Mouse (Mus musculus) myocyte (in vitro differentiated cells): Measurements from ENCODE around the gene Slc8a1. TPM values are rescaled to one million over a fixed set of nuclear protein-coding genes. Genes with fewer than 3 reads are reported as not detected.

Source experiments
- H3K27me3 ChIP-seq: one replicate; pipeline ENCODE4 v1.6.1; 2011; ENCODE audit not compliant: control insufficient read depth, insufficient read depth, insufficient read length
- H3K36me3 ChIP-seq: one replicate; pipeline ENCODE4 v1.6.1; 2011; ENCODE audit not compliant: control insufficient read depth, insufficient read depth
- H3K4me2 ChIP-seq: one replicate; pipeline ENCODE4 v1.6.1; 2011; ENCODE audit warnings: low read depth, control low read depth
- H3K4me3 ChIP-seq: one replicate; pipeline ENCODE4 v1.5.1; 2011; ENCODE audit warnings: mild to moderate bottlenecking, control low read depth, moderate library complexity
- H3K79me2 ChIP-seq: one replicate; pipeline ENCODE4 v1.6.1; 2011; ENCODE audit not compliant: control insufficient read depth, insufficient read depth
- H3ac ChIP-seq: one replicate; pipeline ENCODE4 v1.6.1; 2011; ENCODE audit not compliant: control insufficient read depth, insufficient read length
- CEBPB ChIP-seq: IDR thresholded peaks from 2 replicates; pipeline ENCODE4 v1.6.1; 2011; ENCODE audit warnings: mild to moderate bottlenecking, moderate library complexity; ENCODE audit not compliant: poor library complexity, insufficient read depth, severe bottlenecking
- E2F4 ChIP-seq: IDR thresholded peaks from one replicate; pipeline ENCODE4 v1.6.1; 2011; ENCODE audit warnings: mild to moderate bottlenecking, control low read depth, moderate library complexity; ENCODE audit not compliant: insufficient read depth
- MAX ChIP-seq: IDR thresholded peaks from one replicate; pipeline ENCODE4 v1.6.1; 2011; ENCODE audit warnings: low read depth, mild to moderate bottlenecking, control low read depth
- MYOD1 ChIP-seq, 3 experiments: IDR thresholded peaks; one replicate each; pipeline ENCODE4 v1.6.1; 2011; ENCODE audit warnings: control low read depth in 2 of 3, low read depth in 2 of 3, mild to moderate bottlenecking in 2 of 3, moderate library complexity in 1 of 3; ENCODE audit not compliant: insufficient read length in 2 of 3, control insufficient read depth in 1 of 3
- MYOG ChIP-seq, 3 experiments: IDR thresholded peaks; one replicate each; pipeline ENCODE4 v1.6.1; 2011; ENCODE audit warnings: control low read depth in 2 of 3, low read depth in 2 of 3, mild to moderate bottlenecking in 2 of 3; ENCODE audit not compliant: insufficient read length in 2 of 3, control insufficient read depth in 1 of 3, insufficient read depth in 1 of 3
- POLR2A ChIP-seq: IDR thresholded peaks from one replicate; pipeline ENCODE4 v1.6.1; 2011; ENCODE audit warnings: low read depth, mild to moderate bottlenecking, control low read depth, moderate library complexity; ENCODE audit not compliant: insufficient read length
- POLR2AphosphoS2 ChIP-seq: IDR thresholded peaks from one replicate; pipeline ENCODE4 v1.6.1; 2011; ENCODE audit warnings: low read depth, control low read depth; ENCODE audit not compliant: insufficient read length
- REST ChIP-seq: IDR thresholded peaks from one replicate; pipeline ENCODE4 v1.6.1; 2011; ENCODE audit warnings: mild to moderate bottlenecking, control low read depth, moderate library complexity; ENCODE audit not compliant: insufficient read depth, insufficient read length
- SRF ChIP-seq: IDR thresholded peaks from one replicate; pipeline ENCODE4 v1.6.1; 2011; ENCODE audit warnings: low read depth; ENCODE audit not compliant: control insufficient read depth, insufficient read length
- TCF12 ChIP-seq: IDR thresholded peaks from one replicate; pipeline ENCODE4 v1.6.1; 2011; ENCODE audit warnings: mild to moderate bottlenecking, control low read depth; ENCODE audit not compliant: poor library complexity, insufficient read depth, severe bottlenecking
- TCF3 ChIP-seq: IDR thresholded peaks from one replicate; pipeline ENCODE4 v1.6.1; 2011; ENCODE audit warnings: low read depth, control low read depth; ENCODE audit not compliant: insufficient read length
- USF1 ChIP-seq: IDR thresholded peaks from one replicate; pipeline ENCODE4 v1.6.1; 2011; ENCODE audit warnings: low read depth, mild to moderate bottlenecking, control low read depth, moderate library complexity
- polyA plus RNA-seq: library from polyadenylated mRNA; unstranded; fragments of >200 nt; fragmentation: generic; extraction: Trizol; gene quantifications from one replicate; pipeline ENCODE4 v1.2.1, GENCODE M21; 2012; ENCODE audit warnings: missing spikeins

The Slc8a1 gene
- polyA plus RNA-seq, 1 experiment: 3.0 TPM

DNA sequence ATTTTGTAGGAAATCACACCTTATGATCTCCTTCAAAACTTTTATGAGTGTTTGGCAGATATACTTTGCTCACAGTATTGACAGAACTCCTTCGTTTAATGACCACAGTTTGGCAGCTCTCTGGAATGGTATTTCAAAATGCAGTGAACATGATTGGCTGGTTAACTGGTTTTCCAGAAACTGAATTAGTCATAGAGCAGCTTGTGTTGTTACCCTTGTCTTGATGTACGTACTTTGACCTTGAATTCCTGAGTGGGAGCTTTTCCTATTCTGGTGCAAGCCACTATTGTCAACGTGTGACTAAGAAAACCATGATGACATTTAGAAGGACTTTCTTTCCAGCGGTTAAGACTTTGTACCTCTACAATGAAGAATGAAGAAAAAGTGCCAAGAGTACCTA is 868 bp downstream of the Slc8a1 start:
- H3ac ChIP-seq: no peak overlapping the region
- no peaks in the 10 kb centered on the region for H3K79me2 ChIP-seq
- no peaks in the 10 kb centered on the region for H3K27me3 ChIP-seq
- H3K4me3 ChIP-seq: no peak overlapping the region
- no peak for TF ChIP-seq TCF3
- no peak for TF ChIP-seq MYOD1 (IDR thresholded peaks at IDR 0.05; ENCODE audit: control insufficient read depth in 1 of 3, insufficient read length in 2 of 3, low read depth in 2 of 3)
- no peak for TF ChIP-seq MAX
- TF ChIP-seq CEBPB: no peak
- TF ChIP-seq USF1: no peak
- no peak for TF ChIP-seq POLR2AphosphoS2
- TF ChIP-seq MYOG (IDR thresholded peaks at IDR 0.05; ENCODE audit: control insufficient read depth in 1 of 3, insufficient read depth in 1 of 3, insufficient read length in 2 of 3, low read depth in 2 of 3): no peak
- no peak for TF ChIP-seq POLR2A
- TF ChIP-seq REST: no peak
- no peak for TF ChIP-seq TCF12
- TF ChIP-seq SRF: no peak
- TF ChIP-seq E2F4: no peak
- H3K36me3 ChIP-seq: no peaks in the 10 kb centered on the region
- H3K4me2 ChIP-seq: no peak overlapping the region

- Histone ChIP-seq H3K4me2 (no peak overlapping the region), H3K4me3 (no peak overlapping the region), H3K36me3 (no peaks in the 10 kb centered on the region), H3K79me2 (no peaks in the 10 kb centered on the region), H3K27me3 (no peaks in the 10 kb centered on the region), H3ac (no peak overlapping the region)
- no peak for TF ChIP-seq MYOG (IDR thresholded peaks at IDR 0.05; ENCODE audit: control insufficient read depth in 1 of 3, insufficient read depth in 1 of 3, insufficient read length in 2 of 3, low read depth in 2 of 3)
- no peak for TF ChIP-seq POLR2AphosphoS2
- no peak for TF ChIP-seq MAX
- TF ChIP-seq TCF3: no peak
- no peak for TF ChIP-seq MYOD1 (IDR thresholded peaks at IDR 0.05; ENCODE audit: control insufficient read depth in 1 of 3, insufficient read length in 2 of 3, low read depth in 2 of 3)
- TF ChIP-seq E2F4: no peak
These were observed 2.6 kb downstream of the Slc8a1 start for GRCm38 (mm10) chr17:81735583-81735982.

DNA sequence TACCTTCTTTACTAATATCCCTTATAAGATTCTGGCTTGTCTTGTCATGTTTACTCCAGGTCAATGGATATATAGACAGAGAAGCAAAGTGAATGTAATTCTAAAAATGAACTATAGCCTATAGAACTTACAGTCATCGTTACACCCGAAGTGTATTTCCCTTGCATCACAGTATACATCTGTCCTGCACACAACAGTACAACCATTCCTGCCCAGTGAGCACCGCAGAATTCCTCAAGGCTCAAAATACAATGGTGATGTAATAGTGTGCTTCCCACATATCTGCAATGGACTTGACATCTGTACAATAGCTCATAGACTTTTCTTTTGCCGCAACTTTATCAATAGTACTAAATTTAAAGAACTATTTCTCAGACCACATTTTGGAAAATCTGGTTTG is 8.3 kb downstream of the Slc8a1 start:
- Histone ChIP-seq H3K4me2 (no peak overlapping the region), H3K4me3 (no peak overlapping the region)
- TF ChIP-seq MAX: no peak
- TF ChIP-seq E2F4: no peak
- TF ChIP-seq TCF12: no peak
- no peak for TF ChIP-seq SRF
- TF ChIP-seq MYOG (IDR thresholded peaks at IDR 0.05; ENCODE audit: control insufficient read depth in 1 of 3, insufficient read depth in 1 of 3, insufficient read length in 2 of 3, low read depth in 2 of 3): no peak
- TF ChIP-seq USF1: no peak
- no peak for TF ChIP-seq POLR2A
- TF ChIP-seq TCF3: no peak
- TF ChIP-seq MYOD1 (IDR thresholded peaks at IDR 0.05; ENCODE audit: control insufficient read depth in 1 of 3, insufficient read length in 2 of 3, low read depth in 2 of 3): no peak
- no peak for TF ChIP-seq CEBPB
- TF ChIP-seq POLR2AphosphoS2: no peak
- no peak for TF ChIP-seq REST

GRCm38 (mm10) chr17:81712273-81712751 is 25.9 kb downstream of the Slc8a1 start:
- Histone ChIP-seq H3K4me3 (no peak overlapping the region), H3K27me3 (no peaks in the 10 kb centered on the region), H3K79me2 (no peaks in the 10 kb centered on the region), H3K4me2 (no peak overlapping the region), H3K36me3 (no peaks in the 10 kb centered on the region), H3ac (no peak overlapping the region)
- TF ChIP-seq REST (no peak), MAX (no peak), E2F4 (no peak), USF1 (no peak), SRF (no peak), POLR2A (no peak), TCF3 (no peak), MYOG (IDR thresholded peaks at IDR 0.05; ENCODE audit: control insufficient read depth in 1 of 3, insufficient read depth in 1 of 3, insufficient read length in 2 of 3, low read depth in 2 of 3) (no peak), POLR2AphosphoS2 (no peak), CEBPB (no peak), TCF12 (no peak), MYOD1 (IDR thresholded peaks at IDR 0.05; ENCODE audit: control insufficient read depth in 1 of 3, insufficient read length in 2 of 3, low read depth in 2 of 3) (no peak)

More for the DNA sequence above, 8.3 kb downstream of the Slc8a1 start:
- H3ac ChIP-seq: no peak overlapping the region
- H3K36me3 ChIP-seq: no peaks in the 10 kb centered on the region
- no peaks in the 10 kb centered on the region for H3K79me2 ChIP-seq
- no peaks in the 10 kb centered on the region for H3K27me3 ChIP-seq

DNA sequence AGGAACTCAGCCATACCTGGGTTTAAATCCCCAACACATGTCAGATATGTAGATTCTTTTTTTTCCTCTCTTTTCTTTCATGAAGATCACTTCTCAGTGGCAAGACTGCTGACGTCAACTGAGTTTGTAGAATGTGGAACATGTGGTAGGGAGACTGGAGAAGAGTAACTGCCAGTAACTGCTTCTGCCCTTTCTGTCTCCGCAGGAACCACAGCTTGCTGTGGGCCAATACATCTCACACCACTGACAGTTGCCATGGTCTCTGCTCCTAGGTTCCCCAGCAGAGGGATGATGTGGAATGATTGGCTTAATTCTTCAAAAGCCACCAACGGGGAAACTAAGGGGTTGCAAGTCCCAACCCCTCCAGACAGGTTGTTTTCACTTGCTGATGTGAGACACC is 33.4 kb downstream of the Slc8a1 start:
- Histone ChIP-seq H3ac (no peak overlapping the region), H3K4me3 (no peak overlapping the region), H3K4me2 (no peak overlapping the region), H3K27me3 (no peaks in the 10 kb centered on the region), H3K79me2 (no peaks in the 10 kb centered on the region), H3K36me3 (no peaks in the 10 kb centered on the region)
- TF ChIP-seq MYOD1 (IDR thresholded peaks at IDR 0.05; ENCODE audit: control insufficient read depth in 1 of 3, insufficient read length in 2 of 3, low read depth in 2 of 3) (no peak), E2F4 (no peak), TCF3 (no peak), MAX (no peak), CEBPB (no peak), REST (no peak), USF1 (no peak), SRF (no peak)
